Mouse (Mus musculus): Measurements from ENCODE around the gene Cuedc1. TPM values are rescaled to one million over a fixed set of nuclear protein-coding genes. Genes with fewer than 3 reads are reported as not detected.
A peak's percentile ranks its signal among the peaks of the same experiment; 100 is the strongest.

The Cuedc1 gene
- polyA plus RNA-seq, 1 experiment: 15.5 TPM

DNA sequence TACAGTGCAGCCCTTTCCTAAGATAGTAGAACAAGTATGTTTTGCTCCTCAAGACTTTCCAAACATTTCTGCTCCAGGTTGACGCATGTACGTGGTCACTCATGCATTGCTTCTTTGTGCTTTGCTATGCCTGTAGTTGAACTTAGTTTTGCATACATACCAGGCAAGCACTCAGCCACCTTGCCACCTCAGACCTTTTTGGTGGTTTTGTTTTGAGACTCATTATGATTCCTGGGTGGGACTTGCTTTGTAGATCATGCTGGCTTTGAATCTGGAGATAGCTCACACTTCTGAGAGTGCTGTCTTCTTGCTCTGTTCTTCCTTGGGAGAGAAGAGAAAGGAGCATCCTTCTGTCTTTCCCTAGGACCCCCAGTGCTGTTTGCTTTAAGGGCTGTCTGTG, 109.8 kb downstream of the Cuedc1 start:
- TF ChIP-seq CTCF (IDR thresholded peaks at IDR 0.05; ENCODE audit: borderline replicate concordance, control insufficient read depth, extremely low read depth, insufficient read depth, low read length, poor library complexity) (no peak), POLR2A (IDR thresholded peaks at IDR 0.05; ENCODE audit: control insufficient read depth, extremely low read depth, insufficient read depth, low read length, poor library complexity) (no peak)
- H3K27ac ChIP-seq (ENCODE audit: control insufficient read depth, insufficient read depth, low read length): no peak overlapping the region
- no peaks in the 10 kb centered on the region for H3K27me3 ChIP-seq (ENCODE audit: control insufficient read depth, insufficient read depth, low read length)
- peaks cover 24% of the 10 kb centered on the region for H3K36me3 ChIP-seq (ENCODE audit: control insufficient read depth, insufficient read depth, low read length)
- peaks cover 8% of the 10 kb centered on the region for H3K4me1 ChIP-seq (replicated peaks; ENCODE audit: control insufficient read depth, insufficient read depth, low read length)
- no peak overlapping the region for H3K4me3 ChIP-seq (ENCODE audit: control insufficient read depth, insufficient read depth, low read length)
- DNase-seq: no peak
- WGBS: 89% methylated on average over 2 of the region's 2 CpGs

GRCm38 (mm10) chr11:88211824-88212582, 114.1 kb downstream of the Cuedc1 start:
- TF ChIP-seq POLR2A (IDR thresholded peaks at IDR 0.05; ENCODE audit: control insufficient read depth, extremely low read depth, insufficient read depth, low read length, poor library complexity) (no peak), CTCF (IDR thresholded peaks at IDR 0.05; ENCODE audit: borderline replicate concordance, control insufficient read depth, extremely low read depth, insufficient read depth, low read length, poor library complexity) (no peak)
- Histone ChIP-seq H3K27me3 (ENCODE audit: control insufficient read depth, insufficient read depth, low read length) (no peaks in the 10 kb centered on the region), H3K36me3 (ENCODE audit: control insufficient read depth, insufficient read depth, low read length) (peaks cover 24% of the 10 kb centered on the region), H3K27ac (ENCODE audit: control insufficient read depth, insufficient read depth, low read length) (no peak overlapping the region), H3K4me3 (ENCODE audit: control insufficient read depth, insufficient read depth, low read length) (no peak overlapping the region), H3K4me1 (replicated peaks; ENCODE audit: control insufficient read depth, insufficient read depth, low read length) (peaks cover 10% of the 10 kb centered on the region)
- DNase-seq: no peak
- 92% methylated on average over 5 of the region's 5 CpGs for WGBS

- no peaks in the 10 kb centered on the region for H3K27me3 ChIP-seq (ENCODE audit: control insufficient read depth, insufficient read depth, low read length)
- DNase-seq: no peak
- H3K36me3 ChIP-seq (ENCODE audit: control insufficient read depth, insufficient read depth, low read length): peaks cover 24% of the 10 kb centered on the region
- no peak overlapping the region for H3K27ac ChIP-seq (ENCODE audit: control insufficient read depth, insufficient read depth, low read length)
- WGBS: 5% methylated on average over 6 of the region's 6 CpGs
- H3K4me1 ChIP-seq (replicated peaks; ENCODE audit: control insufficient read depth, insufficient read depth, low read length): peaks cover 10% of the 10 kb centered on the region
- H3K4me3 ChIP-seq (ENCODE audit: control insufficient read depth, insufficient read depth, low read length): no peak overlapping the region
- no peak for TF ChIP-seq CTCF (IDR thresholded peaks at IDR 0.05; ENCODE audit: borderline replicate concordance, control insufficient read depth, extremely low read depth, insufficient read depth, low read length, poor library complexity)
- no peak for TF ChIP-seq POLR2A (IDR thresholded peaks at IDR 0.05; ENCODE audit: control insufficient read depth, extremely low read depth, insufficient read depth, low read length, poor library complexity)
Measured at GRCm38 (mm10) chr11:88213757-88214156, 115.9 kb downstream of the Cuedc1 start.

DNA sequence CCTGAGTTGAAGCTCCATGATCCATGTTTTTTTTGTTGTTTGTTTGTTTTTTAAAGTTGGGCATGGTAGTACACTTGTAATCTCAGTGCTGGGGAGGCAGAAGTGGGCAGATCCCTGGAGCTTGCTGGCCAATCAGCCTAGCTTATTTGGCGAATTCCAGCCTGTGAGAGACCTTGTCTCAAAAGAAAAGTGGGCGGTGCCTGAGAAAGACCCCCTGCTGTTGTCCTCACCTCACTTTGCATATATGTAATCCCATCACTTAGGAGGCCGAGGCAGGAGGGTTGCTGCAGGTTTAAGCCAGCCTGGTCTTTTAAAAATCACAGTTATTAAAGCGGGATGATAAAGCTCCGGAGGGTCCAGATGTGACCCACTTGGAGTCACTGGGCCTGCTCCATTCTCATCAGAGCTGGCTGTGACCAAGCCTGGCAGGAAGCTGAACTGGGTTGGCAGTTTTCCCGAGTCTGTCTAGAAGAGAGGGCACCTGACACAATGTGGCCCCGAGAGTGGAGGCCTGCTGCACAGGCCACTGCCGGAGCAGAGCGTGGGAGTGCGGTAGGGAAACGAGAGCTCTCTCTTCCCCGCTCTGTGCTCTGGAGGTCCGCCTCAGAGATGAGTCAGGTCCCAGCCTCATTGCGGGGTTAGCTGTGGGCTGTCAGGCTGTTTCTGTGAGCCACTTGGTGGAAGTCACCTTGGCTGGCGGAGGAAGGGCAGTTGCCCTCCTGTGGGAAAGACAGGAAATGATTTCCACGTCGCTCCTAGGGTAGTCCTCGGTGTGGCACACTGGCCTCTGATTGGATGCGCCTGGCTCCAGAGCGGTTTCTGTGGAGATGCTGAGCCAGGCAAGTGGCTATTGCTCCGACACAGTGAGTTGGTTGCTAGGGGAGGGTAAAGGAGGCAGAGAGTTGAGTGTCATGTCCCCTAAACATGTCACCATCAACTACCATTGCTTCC, 117.3 kb downstream of the Cuedc1 start:
- H3K4me3 ChIP-seq (ENCODE audit: control insufficient read depth, insufficient read depth, low read length): no peak overlapping the region
- peaks cover 13% of the 10 kb centered on the region for H3K36me3 ChIP-seq (ENCODE audit: control insufficient read depth, insufficient read depth, low read length)
- H3K27ac ChIP-seq (ENCODE audit: control insufficient read depth, insufficient read depth, low read length): no peak overlapping the region
- H3K27me3 ChIP-seq (ENCODE audit: control insufficient read depth, insufficient read depth, low read length): no peaks in the 10 kb centered on the region
- peaks cover 10% of the 10 kb centered on the region for H3K4me1 ChIP-seq (replicated peaks; ENCODE audit: control insufficient read depth, insufficient read depth, low read length)
- TF ChIP-seq CTCF (IDR thresholded peaks at IDR 0.05; ENCODE audit: borderline replicate concordance, control insufficient read depth, extremely low read depth, insufficient read depth, low read length, poor library complexity): no peak
- no peak for TF ChIP-seq POLR2A (IDR thresholded peaks at IDR 0.05; ENCODE audit: control insufficient read depth, extremely low read depth, insufficient read depth, low read length, poor library complexity)
- DNase-seq: no peak
- 42% methylated on average over 21 of the region's 21 CpGs for WGBS

DNA sequence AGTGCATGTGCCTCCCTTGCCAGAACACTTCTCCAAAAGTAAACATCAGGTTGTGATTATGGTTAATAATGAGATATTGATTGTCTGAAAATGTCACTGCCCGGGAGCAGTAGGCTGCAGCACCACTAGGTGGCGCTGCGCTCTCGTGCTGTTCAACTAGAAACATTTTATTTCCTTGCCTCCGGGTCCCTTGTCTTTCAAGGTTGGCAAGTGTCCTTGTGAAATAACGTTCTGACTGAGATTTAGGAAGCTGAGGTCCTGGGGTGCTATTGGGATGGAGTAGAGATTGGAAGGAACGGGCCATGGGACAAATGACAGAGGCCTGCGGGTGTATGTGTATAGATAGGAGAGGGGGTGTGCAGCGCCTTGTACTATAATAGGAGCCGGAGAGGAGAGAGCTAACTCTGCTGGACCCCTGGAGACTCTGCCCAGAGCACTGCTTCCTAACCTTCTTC, 118.4 kb downstream of the Cuedc1 start:
- Histone ChIP-seq H3K36me3 (ENCODE audit: control insufficient read depth, insufficient read depth, low read length) (peaks cover 2% of the 10 kb centered on the region), H3K27me3 (ENCODE audit: control insufficient read depth, insufficient read depth, low read length) (no peaks in the 10 kb centered on the region), H3K4me1 (replicated peaks; ENCODE audit: control insufficient read depth, insufficient read depth, low read length) (peaks cover 10% of the 10 kb centered on the region), H3K4me3 (ENCODE audit: control insufficient read depth, insufficient read depth, low read length) (no peak overlapping the region), H3K27ac (ENCODE audit: control insufficient read depth, insufficient read depth, low read length) (no peak overlapping the region)
- 31% methylated on average over 10 of the region's 10 CpGs for WGBS
- TF ChIP-seq CTCF (IDR thresholded peaks at IDR 0.05; ENCODE audit: borderline replicate concordance, control insufficient read depth, extremely low read depth, insufficient read depth, low read length, poor library complexity): peak; percentile 91; the same call in 1 of the 2 replicates
- TF ChIP-seq POLR2A (IDR thresholded peaks at IDR 0.05; ENCODE audit: control insufficient read depth, extremely low read depth, insufficient read depth, low read length, poor library complexity): no peak
- peak; percentile 33 for DNase-seq

GRCm38 (mm10) chr11:88218155-88218554, 120.3 kb downstream of the Cuedc1 start:
- no peak for DNase-seq
- no peak overlapping the region for H3K4me3 ChIP-seq (ENCODE audit: control insufficient read depth, insufficient read depth, low read length)
- no peaks in the 10 kb centered on the region for H3K27me3 ChIP-seq (ENCODE audit: control insufficient read depth, insufficient read depth, low read length)
- TF ChIP-seq CTCF (IDR thresholded peaks at IDR 0.05; ENCODE audit: borderline replicate concordance, control insufficient read depth, extremely low read depth, insufficient read depth, low read length, poor library complexity) (no peak), POLR2A (IDR thresholded peaks at IDR 0.05; ENCODE audit: control insufficient read depth, extremely low read depth, insufficient read depth, low read length, poor library complexity) (no peak)
- WGBS: 78% methylated on average over 6 of the region's 6 CpGs
- H3K4me1 ChIP-seq (replicated peaks; ENCODE audit: control insufficient read depth, insufficient read depth, low read length): peaks cover 10% of the 10 kb centered on the region
- no peak overlapping the region for H3K27ac ChIP-seq (ENCODE audit: control insufficient read depth, insufficient read depth, low read length)
- no peaks in the 10 kb centered on the region for H3K36me3 ChIP-seq (ENCODE audit: control insufficient read depth, insufficient read depth, low read length)

All from thymus, adult 2 months (tissue).